Mouse (Mus musculus) hindbrain, embryonic 16.5 days (tissue): Measurements from ENCODE around the gene Olfr95. TPM values are rescaled to one million over a fixed set of nuclear protein-coding genes. Genes with fewer than 3 reads are reported as not detected.

Experiments used
- ATAC-seq: fragments of 200-750 bp; cut with Nextera tagmentation; 2 replicates; pipeline ENCODE4 v1.8.0; 2017; ENCODE audit warnings: moderate TSS enrichment, moderate library complexity
- H3K27ac ChIP-seq: fragments of 300-500 bp; sonication (generic); 2 replicates; pipeline ENCODE4 v1.5.1; 2014; ENCODE audit warnings: low read depth, mild to moderate bottlenecking, control low read depth, low read length, moderate library complexity
- H3K27me3 ChIP-seq: fragments of 300-500 bp; sonication (generic); replicated peaks from 2 replicates; pipeline ENCODE4 v1.6.1; 2014; ENCODE audit warnings: low read length; ENCODE audit not compliant: control insufficient read depth, insufficient read depth
- H3K36me3 ChIP-seq: fragments of 300-500 bp; sonication (generic); 2 replicates; pipeline ENCODE4 v1.6.1; 2014; ENCODE audit warnings: mild to moderate bottlenecking, low read length, moderate library complexity, mixed read lengths; ENCODE audit not compliant: control insufficient read depth, insufficient read depth
- H3K4me1 ChIP-seq: fragments of 300-500 bp; sonication (generic); 2 replicates; pipeline ENCODE4 v1.6.1; 2014; ENCODE audit warnings: low read depth, low read length; ENCODE audit not compliant: control insufficient read depth, insufficient read depth
- H3K4me2 ChIP-seq: fragments of 300-500 bp; sonication (generic); 2 replicates; pipeline ENCODE4 v1.6.1; 2014; ENCODE audit warnings: mild to moderate bottlenecking, low read length, control low read depth, moderate library complexity
- H3K4me3 ChIP-seq: fragments of 300-500 bp; sonication (generic); 2 replicates; pipeline ENCODE4 v1.5.1; 2014; ENCODE audit warnings: mild to moderate bottlenecking, low read length, control low read depth, moderate library complexity
- H3K9ac ChIP-seq: fragments of 300-500 bp; sonication (generic); 2 replicates; pipeline ENCODE4 v1.6.1; 2014; ENCODE audit warnings: low read depth, mild to moderate bottlenecking, control low read depth, low read length, moderate library complexity
- H3K9me3 ChIP-seq: fragments of 300-500 bp; sonication (generic); 2 replicates; pipeline ENCODE4 v1.6.1; 2014; ENCODE audit warnings: mild to moderate bottlenecking, low read length, moderate library complexity; ENCODE audit not compliant: control insufficient read depth
- WGBS: fragments of 180-500 bp; shearing (Covaris S2); extraction: QIAGEN DNeasy Blood & Tissue Kit; methylation state at CpG from one replicate; pipeline ENCODE4 v1.1.7; 2014; 5-methylcytosine and 5-hydroxymethylcytosine counted together
- polyA plus RNA-seq: library from polyadenylated mRNA; unstranded; fragments of >200 nt; fragmentation: Nextera tagmentation; extraction: Ambion mirVana; gene quantifications from 2 replicates; pipeline ENCODE4 v1.2.1, GENCODE M21; 2015

The Olfr95 gene
- polyA plus RNA-seq, 1 experiment from 2014 or later, result not detected

DNA sequence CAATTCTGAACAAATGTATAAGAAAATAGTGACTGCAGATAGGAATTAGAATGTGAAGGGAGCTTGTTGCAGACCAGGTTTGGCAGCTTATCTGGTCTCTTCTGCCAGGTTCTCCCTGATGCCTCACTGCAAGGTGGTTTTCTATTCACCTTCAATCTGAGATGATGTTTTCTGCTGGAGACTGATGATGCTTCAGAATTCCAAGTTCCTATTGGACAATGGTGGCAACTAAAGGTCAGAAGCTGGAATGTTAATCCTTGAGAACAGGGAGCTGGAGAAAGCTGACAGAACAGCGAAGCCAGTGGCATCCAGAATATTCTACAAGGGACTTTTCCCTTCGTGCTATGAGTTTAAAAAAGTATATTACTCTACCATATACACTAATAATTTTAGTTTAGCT lies 22.2 kb downstream of the Olfr95 start:
- Histone ChIP-seq H3K4me2 (no peak overlapping the region), H3K4me1 (no peaks in the 10 kb centered on the region), H3K27ac (no peak overlapping the region), H3K9me3 (no peaks in the 10 kb centered on the region), H3K4me3 (no peak overlapping the region), H3K36me3 (no peaks in the 10 kb centered on the region), H3K27me3 (peaks cover 4% of the 10 kb centered on the region; the same call in 1 of the 2 replicates), H3K9ac (no peak overlapping the region)
- ATAC-seq, result peak; percentile 65; the same call in 1 of the 2 replicates
- WGBS, result 31% methylated on average over 2 of the region's 2 CpGs

DNA sequence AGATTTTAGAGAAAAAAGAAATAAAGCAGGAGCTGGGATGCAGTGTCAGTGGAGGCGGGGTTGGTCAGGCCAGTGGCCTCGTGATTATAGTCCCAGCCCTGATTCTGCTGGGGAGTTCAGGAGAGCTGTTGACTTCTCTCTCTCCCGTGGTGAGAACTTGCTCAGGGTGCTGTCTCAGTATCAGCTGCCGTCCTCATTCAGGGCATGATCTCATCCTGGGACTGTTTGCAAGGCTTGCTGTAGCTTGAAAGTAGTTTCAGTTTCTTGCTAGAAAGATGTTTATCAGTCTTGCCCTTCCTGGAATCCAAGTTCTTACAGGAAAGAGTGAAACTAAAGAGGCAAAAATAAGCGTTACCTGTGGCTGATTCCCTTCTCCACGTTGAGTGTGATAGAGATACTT lies 27.4 kb downstream of the Olfr95 start:
- 58% methylated on average over 6 of the region's 6 CpGs for WGBS
- no peak overlapping the region for H3K4me2 ChIP-seq

DNA sequence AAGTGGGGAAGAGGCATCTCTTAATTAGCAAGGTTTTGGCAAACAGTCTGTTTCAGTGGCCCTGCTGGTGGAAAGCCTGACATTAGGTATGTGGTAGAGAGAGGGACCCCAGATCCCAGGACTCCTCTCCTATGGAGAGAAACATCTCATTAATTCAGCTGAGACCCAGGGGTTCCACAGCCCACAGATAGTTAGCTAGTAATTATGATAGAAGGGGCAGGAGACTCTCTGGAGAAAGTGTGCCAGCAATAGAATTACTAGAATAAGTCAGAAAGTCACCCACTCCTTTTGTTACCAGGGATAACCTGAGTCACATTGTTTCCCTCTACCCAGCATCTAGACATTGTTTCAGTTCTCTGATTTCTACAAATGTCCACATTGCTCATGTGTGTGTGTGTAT lies 51.5 kb downstream of the Olfr95 start, which contains the start of gene Olfr93:
Gene Olfr93 (minus strand): TSS at position 101 of the 400 bp plus-strand sequence.
- no peak within 1 kb of the TSS for H3K4me3 ChIP-seq
- H3K9me3 ChIP-seq, result no peaks in the 10 kb centered on the region
- H3K27ac ChIP-seq, result no peak within 1 kb of the TSS
- H3K36me3 ChIP-seq, result no peaks in the 10 kb centered on the region
- no peak within 1 kb of the TSS for H3K9ac ChIP-seq
- H3K27me3 ChIP-seq, result no peaks in the 10 kb centered on the region
- no peaks in the 10 kb centered on the region for H3K4me1 ChIP-seq
- no peak within 1 kb of the TSS for H3K4me2 ChIP-seq
- no peak for ATAC-seq

More for the DNA sequence above, 27.4 kb downstream of the Olfr95 start:
- H3K9me3 ChIP-seq, result no peaks in the 10 kb centered on the region
- H3K4me1 ChIP-seq, result no peaks in the 10 kb centered on the region
- H3K27me3 ChIP-seq, result no peaks in the 10 kb centered on the region
- ATAC-seq, result no peak
- H3K27ac ChIP-seq, result no peak overlapping the region
- H3K9ac ChIP-seq, result no peak overlapping the region
- no peak overlapping the region for H3K4me3 ChIP-seq
- no peaks in the 10 kb centered on the region for H3K36me3 ChIP-seq

Other genes starting within 250 kb of the Olfr95 start
- gene 2410137M14Rik, start 231.9 kb downstream of the Olfr95 start, polyA plus RNA-seq, result 0.36 and 0.50 TPM in 2 replicates
- gene H2-M5, start 223.6 kb downstream of the Olfr95 start, polyA plus RNA-seq, result 2.4 and 2.6 TPM in 2 replicates
- 206 and 224 TPM in 2 replicates for gene Zfp57, start 212.0 kb downstream of the Olfr95 start, polyA plus RNA-seq
- 1.6 and 1.9 TPM in 2 replicates for gene Mog, start 189.7 kb downstream of the Olfr95 start, polyA plus RNA-seq
- 82.9 and 85.5 TPM in 2 replicates for gene Gabbr1, start 167.2 kb downstream of the Olfr95 start, polyA plus RNA-seq
- 0.09 TPM in 1 of 2 replicates, not detected in the other for gene Olfr90, start 124.6 kb downstream of the Olfr95 start, polyA plus RNA-seq
- not detected in 2 replicates for gene Olfr91, start 114.8 kb downstream of the Olfr95 start, polyA plus RNA-seq
- not detected in 2 replicates for gene Olfr92, start 93.0 kb downstream of the Olfr95 start, polyA plus RNA-seq
- not detected in 2 replicates for gene Olfr93, start 51.6 kb downstream of the Olfr95 start, polyA plus RNA-seq
- not detected in 2 replicates for gene Ubd, start 19.2 kb downstream of the Olfr95 start, polyA plus RNA-seq
- 0.20 TPM in 1 of 2 replicates, not detected in the other for gene Olfr94, start 12.1 kb downstream of the Olfr95 start, polyA plus RNA-seq
- gene Olfr96, start 7.0 kb upstream of the Olfr95 start, polyA plus RNA-seq, result not detected in 2 replicates
- gene Olfr97, start 24.2 kb upstream of the Olfr95 start, polyA plus RNA-seq, result not detected in 2 replicates
- not detected in 2 replicates for gene Olfr98, start 50.6 kb upstream of the Olfr95 start, polyA plus RNA-seq
- gene H2-M3, start 57.1 kb upstream of the Olfr95 start, polyA plus RNA-seq, result 1.5 and 1.6 TPM in 2 replicates
- not detected in 2 replicates for gene Olfr99, start 70.3 kb upstream of the Olfr95 start, polyA plus RNA-seq
- not detected in 2 replicates for gene Olfr101, start 91.2 kb upstream of the Olfr95 start, polyA plus RNA-seq
- not detected in 2 replicates for gene Olfr102, start 103.9 kb upstream of the Olfr95 start, polyA plus RNA-seq
- not detected in 2 replicates for gene Olfr103, start 126.6 kb upstream of the Olfr95 start, polyA plus RNA-seq
- not detected in 2 replicates for gene Olfr104-ps, start 146.5 kb upstream of the Olfr95 start, polyA plus RNA-seq
- gene Olfr105-ps, start 165.9 kb upstream of the Olfr95 start, polyA plus RNA-seq, result not detected in 2 replicates
- not detected in 2 replicates for gene Olfr106-ps, start 177.3 kb upstream of the Olfr95 start, polyA plus RNA-seq
- gene Olfr107, start 186.1 kb upstream of the Olfr95 start, polyA plus RNA-seq, result not detected in 2 replicates
- gene Olfr108, start 232.4 kb upstream of the Olfr95 start, polyA plus RNA-seq, result not detected in 2 replicates
- gene Olfr109, start 245.8 kb upstream of the Olfr95 start, polyA plus RNA-seq, result not detected in 2 replicates